Mouse (Mus musculus): ENCODE data around the gene Apoa5. TPM values are rescaled to one million over a fixed set of nuclear protein-coding genes. Genes with fewer than 3 reads are reported as not detected.
"Not testable (repeated sequence)": the region's sequence is repeated elsewhere in the genome, so short reads cannot be mapped to it uniquely, and the experiment has no call there.

Gene Apoa5
- total RNA-seq, 2 experiments from 2014 or later: not detected

DNA sequence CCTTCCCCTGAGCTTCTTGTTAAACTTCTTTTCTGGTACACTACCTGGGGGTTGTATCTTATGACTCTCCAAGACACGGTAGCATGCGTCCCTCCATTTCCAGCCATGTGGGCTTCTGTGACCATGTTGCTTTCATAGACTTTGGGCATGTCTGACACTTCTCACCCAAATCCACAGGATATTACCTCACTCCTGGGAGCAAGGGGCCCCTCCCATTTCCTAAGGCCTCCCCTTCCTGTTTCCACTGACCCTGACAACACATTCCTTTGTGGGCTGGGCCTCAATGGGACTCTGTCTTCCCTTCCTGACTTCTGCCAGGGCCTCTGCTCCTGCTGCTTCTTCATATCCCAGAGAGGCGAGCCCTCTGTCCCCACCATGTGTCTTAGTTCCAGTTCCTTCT, 10.9 kb upstream of the Apoa5 start:
- no peak for ATAC-seq (replicated peaks; ENCODE audit: low FRiP score, poor library complexity, severe bottlenecking)

DNA sequence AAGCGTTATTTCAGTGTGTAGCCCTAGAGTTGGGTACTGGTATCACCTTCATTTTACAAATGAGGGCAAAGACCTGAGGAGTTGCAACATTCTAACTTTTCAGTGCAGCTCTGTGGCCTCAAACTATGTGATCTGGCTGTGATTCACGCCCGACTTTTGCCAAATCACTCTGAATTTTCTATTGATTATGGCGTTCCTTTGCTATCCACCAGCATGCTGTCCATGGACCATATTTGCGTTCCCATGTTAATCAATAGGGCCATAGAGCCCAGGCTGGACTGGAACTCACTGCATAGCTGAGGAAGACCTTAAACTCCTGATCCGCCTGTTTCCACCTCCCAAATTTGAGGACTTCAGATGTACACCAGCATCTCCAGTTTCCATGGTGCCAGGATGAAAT, 9.3 kb upstream of the Apoa5 start:
- ATAC-seq (replicated peaks; ENCODE audit: low FRiP score, poor library complexity, severe bottlenecking): no peak

DNA sequence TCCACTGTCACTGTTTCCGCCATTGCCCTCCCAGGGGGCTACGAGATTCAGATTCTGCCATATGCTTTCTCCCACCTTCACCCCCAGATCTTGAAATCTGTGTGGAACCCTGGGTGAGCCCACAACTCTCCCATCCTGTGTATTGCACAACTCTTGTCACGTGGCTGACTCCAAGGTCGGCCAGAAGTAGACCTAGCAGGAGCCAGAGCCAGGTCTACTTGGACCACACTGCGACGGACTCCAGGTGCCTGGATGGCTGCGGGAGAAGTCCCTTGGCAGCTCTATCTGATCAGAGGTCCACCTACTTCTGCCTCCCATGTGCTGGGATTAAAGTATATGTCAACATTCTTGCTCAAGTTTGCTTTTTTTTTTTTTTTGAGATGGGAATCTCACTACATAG, 7.3 kb upstream of the Apoa5 start:
- no peak for ATAC-seq (replicated peaks; ENCODE audit: low FRiP score, poor library complexity, severe bottlenecking)

DNA sequence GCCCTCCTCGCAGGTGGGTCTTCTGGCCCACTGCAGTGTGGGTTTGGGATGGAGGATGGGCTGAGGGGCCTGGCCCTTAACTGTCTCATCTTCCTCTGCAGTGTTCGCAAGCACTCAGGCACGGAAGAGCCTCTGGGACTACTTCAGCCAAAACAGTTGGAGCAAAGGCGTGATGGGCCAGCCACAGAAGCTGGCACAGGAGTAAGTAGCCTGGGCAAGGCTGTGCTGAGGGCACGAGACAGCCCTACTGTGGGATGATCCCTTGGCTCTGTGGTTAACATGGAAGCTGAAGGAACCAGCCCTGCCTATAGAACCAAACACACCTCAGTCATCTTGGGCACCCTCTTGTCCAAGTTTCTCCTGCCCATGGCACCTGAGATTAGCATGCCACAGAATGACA, 692 bp downstream of the Apoa5 start:
- no peak for ATAC-seq (replicated peaks; ENCODE audit: low FRiP score, poor library complexity, severe bottlenecking)

DNA sequence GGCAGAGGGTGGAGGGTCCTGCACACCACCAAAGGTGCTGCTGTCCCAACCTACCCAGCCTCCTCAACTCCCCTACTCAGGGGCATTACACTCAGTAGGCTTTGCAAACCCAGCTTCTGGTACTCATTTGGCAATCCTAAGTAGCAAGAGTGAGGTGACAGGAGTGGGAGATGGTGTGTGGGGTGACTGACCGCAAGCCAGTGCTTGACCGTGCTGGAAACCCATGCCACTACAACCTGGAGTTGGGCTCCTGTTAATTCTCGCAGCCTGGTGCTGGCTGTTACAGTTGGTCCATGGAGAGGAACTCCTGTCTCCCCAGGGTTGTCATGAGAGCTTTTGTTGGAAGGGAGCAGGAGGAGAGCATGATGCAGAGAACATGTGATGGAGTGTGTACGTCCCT, 2.3 kb downstream of the Apoa5 start:
- ATAC-seq (replicated peaks; ENCODE audit: low FRiP score, poor library complexity, severe bottlenecking): no peak

DNA sequence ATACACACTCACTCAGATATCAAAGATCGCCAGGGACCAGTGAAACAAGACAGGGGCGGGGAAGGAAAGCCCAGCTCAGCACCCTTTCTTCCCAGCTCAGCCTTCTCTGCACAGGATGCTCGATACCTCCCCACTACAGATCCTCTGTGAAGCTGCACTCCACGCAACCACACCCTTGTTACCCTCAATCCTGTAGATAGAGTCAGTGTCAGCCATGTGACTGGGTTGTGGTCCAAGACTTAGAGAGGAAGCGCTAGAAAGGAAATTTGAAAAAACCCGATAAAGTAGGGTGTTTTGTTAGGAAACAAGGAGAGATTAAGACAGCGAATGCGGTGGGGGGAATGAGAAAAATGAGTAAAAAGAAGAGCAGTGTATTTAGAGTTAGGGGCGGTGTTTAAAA, 3.6 kb downstream of the Apoa5 start:
- ATAC-seq (replicated peaks; ENCODE audit: low FRiP score, poor library complexity, severe bottlenecking): no peak

DNA sequence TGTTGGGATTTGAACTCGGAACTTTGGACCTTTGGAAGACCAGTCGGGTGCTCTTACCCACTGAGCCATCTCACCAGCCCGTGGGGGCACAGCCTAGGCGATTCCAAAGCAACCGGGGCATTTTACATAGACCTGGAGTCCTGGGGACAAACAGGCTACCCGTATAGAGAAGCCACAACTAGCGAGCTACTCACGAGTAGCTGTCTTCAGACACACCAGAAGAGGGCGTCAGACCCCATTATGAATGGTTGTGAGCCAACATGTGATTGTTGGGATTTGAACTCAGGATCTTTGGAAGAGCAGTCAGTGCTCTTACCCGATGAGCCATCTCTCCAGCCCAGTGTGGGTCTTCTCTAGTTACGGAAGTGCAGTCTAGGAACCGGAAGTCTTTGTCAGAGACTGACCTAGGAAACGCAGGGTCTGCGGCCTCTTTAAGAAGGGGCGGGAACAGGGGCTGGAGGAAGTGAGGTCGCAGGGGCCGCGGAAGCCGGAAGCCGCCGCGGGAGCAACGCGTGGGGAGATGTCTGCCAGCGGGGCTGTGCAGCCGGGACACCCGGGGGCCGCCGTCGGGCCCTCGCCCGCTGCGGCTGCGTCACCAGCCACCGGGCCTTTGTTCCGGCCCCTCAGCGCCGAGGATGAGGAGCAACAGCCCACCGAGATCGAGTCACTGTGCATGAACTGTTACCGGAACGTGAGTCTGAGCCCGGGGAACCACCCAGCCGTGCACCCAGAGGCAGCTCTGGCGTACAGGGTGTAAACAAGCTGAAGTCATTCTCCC, 4.4 kb downstream of the Apoa5 start, which contains the start of gene Zpr1:
Zpr1 (plus strand) TSS at position 388 of the 778 bp plus-strand sequence.
- peak; percentile 91 for ATAC-seq (replicated peaks; ENCODE audit: low FRiP score, poor library complexity, severe bottlenecking)

DNA sequence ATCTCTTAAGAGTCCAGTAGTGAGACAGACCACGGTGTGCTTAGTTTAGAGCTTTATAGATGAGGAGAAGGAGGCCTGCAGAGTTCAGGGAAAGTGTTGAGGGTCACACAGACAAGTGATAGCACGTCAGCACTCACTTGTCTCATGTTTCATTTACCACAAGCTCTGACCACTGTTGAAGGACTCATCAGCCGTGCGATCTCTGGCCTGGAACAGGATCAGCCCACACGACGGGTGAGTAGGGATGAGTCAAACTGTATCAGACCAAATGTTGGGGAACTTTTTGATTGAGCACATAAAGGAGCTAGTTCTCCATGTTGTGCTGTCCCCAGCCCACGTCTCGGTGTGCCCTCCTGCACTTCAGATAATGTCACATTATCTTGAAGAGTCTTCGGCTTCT, 6.1 kb downstream of the Apoa5 start:
- ATAC-seq (replicated peaks; ENCODE audit: low FRiP score, poor library complexity, severe bottlenecking): no peak

DNA sequence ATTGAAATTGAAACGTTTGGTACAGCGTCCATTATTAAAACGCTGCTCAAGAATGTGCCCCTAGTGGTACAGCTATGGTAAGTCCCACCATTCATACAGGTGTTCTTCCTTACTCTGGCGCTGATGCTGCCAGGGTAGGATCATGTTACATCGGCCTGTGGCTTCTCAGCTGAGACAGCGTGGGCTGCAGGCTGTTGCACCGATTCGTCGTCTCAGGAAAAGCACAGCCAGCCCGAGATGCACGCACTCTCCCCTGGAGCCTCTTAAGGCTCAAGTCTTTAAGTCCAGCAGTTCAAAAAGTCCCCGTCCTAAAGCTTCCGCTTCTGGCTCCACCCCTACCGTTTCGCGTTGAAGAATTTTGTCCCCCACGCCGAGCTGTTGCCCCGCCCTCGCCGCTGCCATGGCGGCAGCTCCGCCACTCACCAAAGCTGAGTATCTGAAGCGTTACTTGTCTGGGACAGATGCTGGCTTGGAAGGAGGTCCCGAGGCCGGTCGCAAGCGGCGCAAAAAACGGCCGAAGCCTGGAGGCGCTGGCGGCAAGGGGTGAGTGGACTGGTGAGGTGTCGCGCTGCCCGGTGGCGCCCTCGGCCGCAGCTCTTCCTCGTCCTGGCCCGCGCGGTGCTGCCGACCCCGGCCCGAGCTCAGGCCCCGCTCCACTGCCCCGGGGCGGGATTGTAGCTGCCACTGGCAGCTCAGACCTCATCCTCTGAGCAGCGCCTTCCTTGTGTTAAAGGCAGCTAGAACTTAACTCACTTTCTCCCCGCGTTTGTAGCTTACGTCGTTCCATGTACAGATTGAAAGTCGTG, 14.4 kb downstream of the Apoa5 start, which contains the start of gene Bud13:
Bud13 (plus strand) TSS at position 378 of the 806 bp plus-strand sequence.
- peak; percentile 97 for ATAC-seq (replicated peaks; ENCODE audit: low FRiP score, poor library complexity, severe bottlenecking)

DNA sequence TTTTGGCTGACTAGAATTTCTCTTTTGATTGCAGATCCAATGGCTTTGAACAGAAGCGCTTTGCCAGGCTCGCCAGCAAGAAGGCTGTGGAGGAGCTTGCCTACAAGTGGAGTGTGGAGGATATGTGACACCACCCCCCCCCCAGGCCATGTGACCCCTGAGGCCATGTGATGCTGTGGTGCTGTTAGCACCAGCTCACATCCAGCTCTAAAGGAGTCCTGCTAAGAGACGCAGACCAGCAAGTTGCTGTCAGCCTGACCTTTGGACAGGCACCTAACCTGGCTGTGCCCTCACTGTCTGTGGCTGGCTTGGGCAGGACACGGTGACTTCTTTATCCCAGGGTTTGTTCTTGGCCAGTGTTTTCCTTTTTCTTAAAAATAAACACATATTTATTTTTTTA, 29.9 kb downstream of the Apoa5 start:
- ATAC-seq (replicated peaks; ENCODE audit: low FRiP score, poor library complexity, severe bottlenecking): no peak

DNA sequence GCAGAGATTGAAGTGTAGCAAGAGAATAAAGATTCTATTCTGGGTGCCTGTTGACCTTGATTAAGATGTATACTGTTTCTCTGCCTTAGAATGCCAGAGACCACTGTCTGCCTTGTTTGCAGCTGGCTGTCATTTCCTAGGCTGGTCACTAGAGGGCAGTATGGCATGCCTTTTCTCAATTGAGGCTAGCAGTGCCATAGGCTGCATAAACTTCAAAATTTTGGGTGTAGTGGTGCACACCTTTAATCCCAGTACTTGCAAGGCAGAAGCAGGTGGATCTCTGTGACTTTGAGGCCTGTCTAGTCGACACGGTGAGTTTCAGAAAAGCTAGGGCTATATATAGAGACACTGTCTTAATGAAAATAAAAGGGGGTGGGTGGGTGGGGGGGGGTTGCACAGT, 33.7 kb downstream of the Apoa5 start:
- ATAC-seq (replicated peaks; ENCODE audit: low FRiP score, poor library complexity, severe bottlenecking): peak; percentile 63

DNA sequence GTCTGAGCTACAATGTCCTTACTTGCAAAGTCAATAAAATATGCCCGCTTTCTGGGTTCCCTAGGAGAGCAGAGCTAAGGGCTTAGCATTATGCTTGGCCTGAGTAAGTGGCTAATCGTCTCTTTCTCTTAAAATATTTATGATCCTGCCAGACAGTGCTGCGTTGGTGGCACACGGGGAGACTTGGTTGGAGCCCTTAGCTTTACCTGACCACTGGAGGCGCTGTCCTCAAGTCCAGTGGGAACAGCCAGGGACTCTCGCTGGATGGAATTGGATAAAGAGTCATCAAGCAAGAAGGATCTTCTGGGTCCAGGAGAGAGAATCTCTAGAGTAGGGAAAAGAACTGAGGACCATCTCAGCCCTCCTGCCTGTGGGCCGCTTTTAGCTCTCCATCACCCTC, 40.7 kb downstream of the Apoa5 start:
- no peak for ATAC-seq (replicated peaks; ENCODE audit: low FRiP score, poor library complexity, severe bottlenecking)

DNA sequence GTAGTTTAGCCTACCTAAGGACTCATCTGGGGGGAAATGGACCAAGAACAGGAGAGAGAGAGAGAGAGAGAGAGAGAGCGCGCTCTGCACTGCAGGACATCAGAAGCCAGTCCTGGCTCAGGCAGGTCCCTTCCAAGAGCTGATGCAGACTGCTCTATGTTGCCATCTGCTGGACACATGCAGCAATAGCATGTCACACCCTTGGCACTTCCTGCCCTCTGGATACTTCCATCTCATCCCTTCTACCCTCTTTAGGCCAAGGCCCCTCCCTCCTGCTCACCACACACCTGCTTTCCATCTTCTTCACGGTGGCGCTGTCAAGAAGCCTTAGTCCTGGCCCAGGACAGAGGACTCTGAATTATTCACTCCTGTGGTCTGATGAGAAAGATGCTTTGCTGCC, 46.1 kb downstream of the Apoa5 start:
- ATAC-seq (replicated peaks; ENCODE audit: low FRiP score, poor library complexity, severe bottlenecking): peak; percentile 76

DNA sequence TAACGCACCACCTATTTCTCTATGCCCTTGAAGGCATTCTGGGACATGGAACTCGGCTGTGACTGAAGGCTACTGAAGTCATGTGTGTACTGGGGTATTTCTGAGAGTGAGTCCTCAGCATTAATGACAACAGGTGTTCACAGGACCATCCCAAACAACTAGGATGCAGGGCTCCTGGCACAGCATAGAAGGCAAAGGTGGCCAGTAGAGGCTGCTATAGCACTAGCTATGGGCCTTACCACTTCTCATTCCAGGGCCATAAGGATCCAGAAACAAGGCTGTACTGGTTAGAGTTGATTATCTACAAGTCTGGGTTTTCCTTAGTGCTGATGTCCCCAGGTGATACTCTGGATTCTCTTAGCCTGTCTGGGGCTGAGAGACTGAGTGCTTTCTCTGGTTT, 46.5 kb downstream of the Apoa5 start:
- ATAC-seq (replicated peaks; ENCODE audit: low FRiP score, poor library complexity, severe bottlenecking): no peak

DNA sequence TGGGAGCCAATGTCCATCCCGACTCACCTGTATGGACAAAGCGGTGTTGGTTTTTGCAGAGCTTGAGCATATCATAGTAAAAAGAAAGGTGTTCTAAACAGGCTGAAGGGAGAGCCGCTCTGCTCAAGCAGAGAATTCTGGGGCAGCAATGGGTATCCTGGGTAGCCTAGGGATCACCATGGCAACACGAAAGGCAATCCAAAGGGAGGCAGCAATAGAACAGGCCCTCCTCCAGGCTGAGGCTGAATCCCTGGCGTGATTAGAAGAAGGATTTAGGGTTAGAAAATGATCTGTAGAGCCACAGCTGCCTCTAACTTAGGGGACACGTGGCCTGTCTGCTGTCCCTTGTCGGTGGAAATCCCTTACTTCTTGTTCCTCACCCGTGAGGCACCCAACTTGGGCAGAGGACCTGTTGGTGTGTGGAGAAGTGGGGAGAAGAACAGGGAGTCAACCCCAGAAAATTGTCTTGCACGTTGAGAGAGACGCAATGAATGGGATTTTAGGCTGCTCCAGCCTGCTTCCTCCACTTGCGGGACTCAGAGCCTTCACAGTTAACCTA, 47.5 kb downstream of the Apoa5 start:
- ATAC-seq (replicated peaks; ENCODE audit: low FRiP score, poor library complexity, severe bottlenecking): no peak

DNA sequence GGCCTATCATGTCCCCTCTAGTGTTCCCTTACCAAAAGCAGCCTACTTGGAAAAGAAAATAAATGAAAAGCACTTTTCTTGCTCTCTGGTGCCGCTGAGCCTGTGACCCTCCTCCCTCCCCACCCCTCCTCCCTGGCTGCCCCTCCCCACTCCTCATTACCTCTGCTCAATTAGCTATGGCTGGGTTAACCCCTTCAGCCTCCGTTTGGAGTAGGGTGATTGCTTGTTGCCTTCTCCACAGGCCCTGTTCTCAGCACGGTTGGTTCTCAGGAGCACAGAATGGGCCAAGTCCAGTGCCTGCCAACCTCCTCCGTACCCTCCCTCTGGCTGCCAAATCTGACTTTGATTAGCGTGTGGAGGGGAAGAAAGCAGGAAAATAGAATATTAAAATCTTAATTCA, 48.0 kb downstream of the Apoa5 start:
- ATAC-seq (replicated peaks; ENCODE audit: low FRiP score, poor library complexity, severe bottlenecking): no peak

DNA sequence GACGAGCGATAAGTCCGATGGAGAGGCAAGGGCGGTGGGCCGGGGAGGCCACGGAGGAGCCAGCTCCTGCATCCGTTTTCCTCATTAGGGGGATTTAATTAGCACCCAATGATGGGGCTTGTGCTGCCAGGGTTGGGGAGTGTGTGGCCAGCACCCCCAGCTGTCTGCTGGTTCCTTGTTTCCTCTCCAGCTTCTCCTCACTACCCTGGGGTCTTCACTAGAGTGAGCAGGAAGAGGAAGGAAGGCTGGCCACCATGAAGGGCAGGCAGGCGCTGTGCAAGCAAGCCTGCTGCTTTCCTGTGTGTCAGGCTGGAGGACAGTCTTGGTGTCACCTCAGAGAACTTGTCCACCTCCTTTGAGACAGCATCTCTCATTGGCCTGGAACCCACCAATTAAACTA, 48.5 kb downstream of the Apoa5 start:
- no peak for ATAC-seq (replicated peaks; ENCODE audit: low FRiP score, poor library complexity, severe bottlenecking)

DNA sequence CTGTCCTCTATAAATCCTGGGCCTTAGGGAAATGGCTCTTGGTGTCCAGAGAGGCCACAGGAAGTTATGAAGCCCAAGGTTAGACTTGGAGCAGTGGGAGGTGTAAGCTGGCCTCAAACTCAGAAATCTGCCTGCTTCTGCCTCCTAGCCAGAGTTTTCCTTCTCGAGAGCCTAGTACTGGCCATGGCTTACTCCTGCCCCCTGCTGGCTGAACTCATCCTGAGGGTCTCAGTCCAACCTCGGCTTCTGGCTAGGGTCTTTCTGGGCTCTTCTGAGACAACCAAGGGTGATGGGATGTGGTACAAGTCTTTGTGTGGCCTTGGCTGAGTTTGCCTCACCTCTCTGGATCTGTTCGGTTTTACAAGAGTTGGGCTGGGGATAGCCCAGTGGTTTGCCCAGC, 49.5 kb downstream of the Apoa5 start:
- ATAC-seq (replicated peaks; ENCODE audit: low FRiP score, poor library complexity, severe bottlenecking): no peak

DNA sequence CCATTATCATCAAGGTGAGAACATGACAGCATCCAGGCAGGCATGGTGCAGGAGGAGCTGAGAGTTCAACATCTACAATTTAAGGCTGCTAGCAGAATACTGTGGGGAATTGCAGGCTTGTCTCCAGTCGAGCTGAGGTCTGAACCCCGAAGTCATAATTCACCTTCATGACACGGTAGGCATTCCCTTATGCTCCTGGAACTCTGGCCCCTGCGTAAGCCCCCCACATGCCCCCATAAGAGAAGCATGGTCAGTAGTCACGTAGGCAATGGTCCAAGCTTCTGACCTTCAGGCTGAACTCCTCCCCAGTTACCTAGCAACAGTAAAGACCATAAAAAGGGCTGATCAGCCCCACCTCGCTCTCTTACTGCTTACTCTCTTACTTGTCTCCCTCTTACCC, 51.5 kb downstream of the Apoa5 start, which contains the start of gene 4931429L15Rik:
4931429L15Rik (minus strand) TSS at position 101 of the 400 bp plus-strand sequence.
- ATAC-seq (replicated peaks; ENCODE audit: low FRiP score, poor library complexity, severe bottlenecking): not testable (repeated sequence)

DNA sequence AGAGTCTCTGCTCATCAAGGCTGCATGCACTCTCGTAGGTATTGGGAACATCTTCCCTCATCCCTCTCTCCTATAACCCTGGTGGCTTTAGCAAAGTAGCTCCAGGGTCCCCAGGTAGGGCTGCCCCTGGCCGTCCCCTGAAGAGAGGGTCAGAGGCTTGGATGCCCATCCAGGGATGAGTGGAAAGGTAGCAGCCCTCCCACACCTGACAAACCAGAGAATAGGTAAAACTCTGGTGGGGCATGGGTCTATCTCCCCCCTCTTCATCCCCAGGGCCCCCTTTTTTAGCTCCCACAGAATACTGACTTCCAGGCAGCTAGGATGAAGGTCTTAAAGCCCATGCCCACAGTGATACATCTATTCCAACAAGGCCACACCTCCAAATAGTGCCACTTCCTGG, 52.0 kb downstream of the Apoa5 start:
- ATAC-seq (replicated peaks; ENCODE audit: low FRiP score, poor library complexity, severe bottlenecking): no peak
